Mouse (Mus musculus): ENCODE data around the gene Smc1a. TPM values are rescaled to one million over a fixed set of nuclear protein-coding genes. Genes with fewer than 3 reads are reported as not detected.
"Not testable (repeated sequence)": the region's sequence is repeated elsewhere in the genome, so short reads cannot be mapped to it uniquely, and the experiment has no call there.

The Smc1a gene
- polyA plus RNA-seq, 1 experiment from 2014 or later: 90.2 TPM

GRCm38 (mm10) chrX:152047230-152047629, 31.0 kb downstream of the Smc1a start:
- H3K4me1 ChIP-seq (replicated peaks): no peaks in the 10 kb centered on the region
- no peaks in the 10 kb centered on the region for H3K9me3 ChIP-seq
- H3K9ac ChIP-seq (replicated peaks): no peak overlapping the region
- peaks cover 58% of the 10 kb centered on the region for H3K27me3 ChIP-seq
- no peak for ATAC-seq
- H3K36me3 ChIP-seq: peaks cover 26% of the 10 kb centered on the region
- no peak overlapping the region for H3K4me3 ChIP-seq (replicated peaks)
- no peak overlapping the region for H3K27ac ChIP-seq
- no peak overlapping the region for H3K4me2 ChIP-seq (replicated peaks)

GRCm38 (mm10) chrX:152052546-152052945, 36.3 kb downstream of the Smc1a start:
- Histone ChIP-seq H3K9me3 (no peaks in the 10 kb centered on the region), H3K9ac (replicated peaks) (no peak overlapping the region), H3K27ac (no peak overlapping the region), H3K27me3 (peaks cover 62% of the 10 kb centered on the region), H3K4me3 (replicated peaks) (no peak overlapping the region), H3K4me2 (replicated peaks) (no peak overlapping the region), H3K36me3 (peaks cover 19% of the 10 kb centered on the region), H3K4me1 (replicated peaks) (no peaks in the 10 kb centered on the region)
- no peak for ATAC-seq
- WGBS: 71% methylated on average over 3 of the region's 3 CpGs

GRCm38 (mm10) chrX:152054094-152054493, 37.9 kb downstream of the Smc1a start:
- WGBS: 78% methylated on average over 1 of the region's 1 CpGs

GRCm38 (mm10) chrX:152065674-152066073, 49.4 kb downstream of the Smc1a start:
- H3K27ac ChIP-seq: no peak overlapping the region

More at GRCm38 (mm10) chrX:152054094-152054493, 37.9 kb downstream of the Smc1a start:
- no peaks in the 10 kb centered on the region for H3K4me1 ChIP-seq (replicated peaks)
- no peak overlapping the region for H3K27ac ChIP-seq
- peaks cover 66% of the 10 kb centered on the region for H3K27me3 ChIP-seq
- no peaks in the 10 kb centered on the region for H3K9me3 ChIP-seq
- no peak overlapping the region for H3K9ac ChIP-seq (replicated peaks)
- H3K36me3 ChIP-seq: peaks cover 22% of the 10 kb centered on the region
- H3K4me3 ChIP-seq (replicated peaks): no peak overlapping the region
- no peak for ATAC-seq
- no peak overlapping the region for H3K4me2 ChIP-seq (replicated peaks)

GRCm38 (mm10) chrX:152067789-152068188, 51.6 kb downstream of the Smc1a start:
- Histone ChIP-seq H3K4me2 (replicated peaks) (no peak overlapping the region), H3K36me3 (no peaks in the 10 kb centered on the region), H3K27me3 (peaks cover 72% of the 10 kb centered on the region), H3K9me3 (no peaks in the 10 kb centered on the region), H3K27ac (no peak overlapping the region), H3K4me1 (replicated peaks) (no peaks in the 10 kb centered on the region), H3K4me3 (replicated peaks) (no peak overlapping the region), H3K9ac (replicated peaks) (no peak overlapping the region)
- WGBS: 65% methylated on average over 1 of the region's 1 CpGs
- no peak for ATAC-seq

More at GRCm38 (mm10) chrX:152065674-152066073, 49.4 kb downstream of the Smc1a start:
- peaks cover 86% of the 10 kb centered on the region for H3K27me3 ChIP-seq
- no peaks in the 10 kb centered on the region for H3K9me3 ChIP-seq
- peaks cover 19% of the 10 kb centered on the region for H3K36me3 ChIP-seq
- 68% methylated on average over 2 of the region's 2 CpGs for WGBS
- no peak overlapping the region for H3K9ac ChIP-seq (replicated peaks)
- ATAC-seq: no peak
- H3K4me1 ChIP-seq (replicated peaks): no peaks in the 10 kb centered on the region
- H3K4me2 ChIP-seq (replicated peaks): no peak overlapping the region
- H3K4me3 ChIP-seq (replicated peaks): no peak overlapping the region

GRCm38 (mm10) chrX:152089832-152090614, 73.8 kb downstream of the Smc1a start:
- 36% methylated on average over 7 of the region's 7 CpGs for WGBS
- not testable (repeated sequence) for H3K9me3 ChIP-seq; H3K4me1 ChIP-seq (replicated peaks); H3K36me3 ChIP-seq; H3K27ac ChIP-seq; H3K9ac ChIP-seq (replicated peaks); H3K4me3 ChIP-seq (replicated peaks)
- Histone ChIP-seq H3K27me3 (peaks cover 86% of the 10 kb centered on the region), H3K4me2 (replicated peaks) (peak overlapping the region; percentile 27)
- ATAC-seq: peak; percentile 88

- H3K4me1 ChIP-seq (replicated peaks): no peaks in the 10 kb centered on the region
- no peaks in the 10 kb centered on the region for H3K9me3 ChIP-seq
- ATAC-seq: no peak
- 44% methylated on average over 1 of the region's 1 CpGs for WGBS
- no peak overlapping the region for H3K4me2 ChIP-seq (replicated peaks)
- no peaks in the 10 kb centered on the region for H3K36me3 ChIP-seq
- H3K9ac ChIP-seq (replicated peaks): no peak overlapping the region
- no peak overlapping the region for H3K27ac ChIP-seq
- no peak overlapping the region for H3K4me3 ChIP-seq (replicated peaks)
- peaks cover 74% of the 10 kb centered on the region for H3K27me3 ChIP-seq
These were observed 81.3 kb downstream of the Smc1a start for GRCm38 (mm10) chrX:152097572-152097971.

Other genes starting within 250 kb of the Smc1a start
- 65.5 and 71.0 TPM in 2 replicates for gene Huwe1, start 215.6 kb upstream of the Smc1a start, polyA plus RNA-seq (2015; fragmentation: Nextera tagmentation; extraction: Ambion mirVana)
- gene Hsd17b10, start 14.6 kb upstream of the Smc1a start, polyA plus RNA-seq (2015; fragmentation: Nextera tagmentation; extraction: Ambion mirVana): 119 and 128 TPM in 2 replicates
- gene Ribc1, start 133 bp upstream of the Smc1a start, polyA plus RNA-seq (2015; fragmentation: Nextera tagmentation; extraction: Ambion mirVana): 4.0 TPM in 2 replicates
- 3.2 TPM in 2 replicates for gene Iqsec2, start 127.8 kb downstream of the Smc1a start, polyA plus RNA-seq (2015; fragmentation: Nextera tagmentation; extraction: Ambion mirVana)
- gene Kdm5c, start 216.6 kb downstream of the Smc1a start, polyA plus RNA-seq (2015; fragmentation: Nextera tagmentation; extraction: Ambion mirVana): 39.6 and 45.6 TPM in 2 replicates